Mouse (Mus musculus) kidney, adult 9 months (tissue): ENCODE measurements around the gene Alg5.
A peak's percentile ranks its signal among the peaks of the same experiment; 100 is the strongest.
"Not testable (repeated sequence)": the region's sequence is repeated elsewhere in the genome, so short reads cannot be mapped to it uniquely, and the experiment has no call there.

Source experiments
- DNase-seq: peaks from one replicate; pipeline ENCODE4 v3.0.0; 2022

Alg5 gene

GRCm38 (mm10) chr3:54735247-54736046 lies at the start of gene Alg5, which contains the start of gene Exosc8:
Gene Alg5 (plus strand): TSS chr3:54735539.
Gene Exosc8 (minus strand): TSS chr3:54735393.
- DNase-seq = peak; percentile 89

GRCm38 (mm10) chr3:54687245-54687644 lies 48.1 kb upstream of the Alg5 start:
- no peak for DNase-seq

GRCm38 (mm10) chr3:54689091-54689490 lies 46.2 kb upstream of the Alg5 start:
- DNase-seq = peak; percentile 15

- peak; percentile 94 for DNase-seq
Observed at GRCm38 (mm10) chr3:54692202-54693055, 42.9 kb upstream of the Alg5 start, which contains the start of gene Supt20. Gene Supt20 (plus strand): TSS chr3:54692807.

DNA sequence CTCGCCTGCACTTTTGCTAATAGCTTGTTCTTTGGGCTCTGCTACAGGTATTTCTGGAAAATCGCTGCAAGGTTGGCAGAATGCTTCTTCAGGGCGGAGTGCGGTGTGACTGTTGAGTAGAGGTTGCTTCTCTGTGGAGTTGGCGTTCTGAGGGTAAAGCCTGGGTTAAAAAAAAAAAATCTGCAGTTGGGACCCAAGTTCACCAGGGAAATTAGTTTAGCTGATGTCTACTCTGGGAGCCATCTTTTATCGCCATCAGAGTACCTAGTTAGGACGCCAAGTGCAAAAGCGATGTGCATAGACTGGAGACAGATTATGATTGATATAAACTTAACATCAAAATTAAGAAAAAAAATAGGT lies 42.3 kb upstream of the Alg5 start:
- no peak for DNase-seq

DNA sequence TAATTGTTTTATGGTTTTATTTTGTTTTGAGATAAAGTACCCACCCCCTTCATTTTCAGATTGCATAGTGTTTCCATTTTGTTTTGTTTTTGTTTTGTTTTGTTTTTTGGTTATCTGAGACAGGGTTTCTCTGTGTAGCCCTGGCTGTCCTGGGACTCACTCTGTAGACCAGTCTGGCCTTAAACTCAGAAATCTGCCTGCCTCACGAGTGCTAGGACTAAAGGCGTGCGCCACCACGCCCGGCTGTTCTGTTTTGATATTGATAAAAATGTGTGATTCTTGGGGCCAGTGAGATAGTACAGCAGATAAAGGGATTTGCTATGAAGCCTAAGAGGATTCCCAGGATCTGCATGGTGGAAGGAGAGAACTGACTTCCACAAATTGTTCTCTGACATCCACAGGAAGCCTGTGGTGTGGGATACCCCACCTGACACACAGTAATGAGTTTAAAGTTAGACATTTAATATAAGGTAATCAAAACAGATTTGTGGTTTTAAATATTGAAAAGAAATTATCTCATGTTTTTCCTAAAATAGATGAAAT lies 35.5 kb upstream of the Alg5 start:
- DNase-seq = no peak

GRCm38 (mm10) chr3:54704106-54704505 lies 31.2 kb upstream of the Alg5 start:
- not testable (repeated sequence) for DNase-seq

DNA sequence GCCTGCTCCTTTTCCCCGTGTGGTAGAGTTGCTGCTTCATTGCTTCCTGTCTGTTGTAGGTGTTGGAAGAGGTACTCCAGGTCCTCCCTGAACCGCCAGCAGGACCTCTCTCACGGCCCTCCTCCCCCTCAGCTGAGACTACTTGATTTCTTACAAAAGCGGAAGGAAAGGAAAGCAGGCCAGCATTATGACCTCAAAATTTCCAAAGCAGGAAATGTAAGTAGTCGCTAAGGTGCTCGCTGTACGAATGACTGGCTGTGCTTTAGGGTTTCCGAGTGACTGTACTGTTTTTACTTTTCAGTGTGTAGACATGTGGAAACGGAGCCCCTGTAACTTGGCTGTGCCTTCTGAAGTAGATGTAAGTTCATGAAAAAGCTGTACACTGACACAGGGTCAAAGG lies 26.4 kb upstream of the Alg5 start:
- DNase-seq = no peak

DNA sequence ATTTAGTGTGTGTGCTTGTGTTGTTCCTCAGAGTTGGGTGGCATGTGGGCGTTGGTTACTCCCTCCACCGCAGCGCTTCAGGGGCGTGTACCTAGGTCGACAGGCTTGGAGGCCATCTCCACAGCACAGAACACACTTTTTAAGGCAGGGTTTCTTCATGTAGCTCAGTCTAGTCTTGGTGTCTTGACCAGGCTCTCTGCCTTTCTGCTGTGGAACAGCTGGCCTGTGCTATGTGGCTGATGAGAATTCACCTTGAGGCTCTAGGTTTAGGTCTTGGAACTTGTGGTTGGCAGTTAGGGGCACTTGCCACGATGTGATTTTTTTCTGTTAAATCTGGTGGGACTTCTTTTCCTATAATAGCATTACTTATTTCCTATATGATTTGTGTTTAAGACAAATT lies 21.1 kb upstream of the Alg5 start, which contains the start of gene Gm21958:
Gene Gm21958, minus strand, starts transcription at position 101 of the 400 bp plus-strand sequence.
- no peak for DNase-seq

GRCm38 (mm10) chr3:54715461-54715860 lies 19.9 kb upstream of the Alg5 start:
- DNase-seq = no peak

DNA sequence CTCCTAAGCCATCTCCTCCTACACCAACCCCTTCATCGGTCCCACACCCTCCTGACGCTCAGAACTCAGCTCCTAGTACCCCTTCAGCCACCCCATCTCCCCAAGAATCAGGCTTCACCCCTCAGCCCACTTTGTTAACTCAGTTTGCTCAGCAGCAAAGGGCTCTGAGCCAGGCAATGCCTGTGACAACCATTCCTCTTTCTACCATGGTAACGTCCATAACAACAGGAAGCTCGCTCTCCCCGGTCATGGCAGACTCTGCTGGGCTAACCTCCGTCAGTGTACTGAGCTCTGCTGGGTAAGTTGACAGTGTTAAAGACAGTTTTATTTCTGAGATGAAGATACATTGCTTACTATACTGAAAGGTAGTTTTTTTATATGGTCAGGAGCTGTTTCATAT lies 18.0 kb upstream of the Alg5 start:
- DNase-seq = no peak

DNA sequence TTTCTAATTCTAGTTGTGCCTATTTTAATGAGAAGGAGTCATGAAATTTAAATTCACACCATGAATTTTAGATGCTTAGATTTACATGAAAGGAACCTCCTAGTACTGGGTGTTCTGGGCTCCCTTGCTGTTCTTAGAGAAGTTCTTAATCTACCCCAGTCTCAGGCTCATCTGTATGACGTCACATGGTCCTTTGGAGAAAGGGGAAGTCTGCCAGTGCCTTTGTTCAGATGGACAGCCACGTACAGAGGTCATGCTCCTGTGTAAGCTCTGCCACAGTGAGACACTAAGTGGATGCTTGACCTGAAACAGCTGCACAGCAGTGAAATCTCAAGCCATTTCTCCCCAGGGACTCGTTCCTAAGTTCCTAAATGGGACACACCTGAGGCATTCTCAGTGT lies 16.4 kb upstream of the Alg5 start:
- DNase-seq = no peak

DNA sequence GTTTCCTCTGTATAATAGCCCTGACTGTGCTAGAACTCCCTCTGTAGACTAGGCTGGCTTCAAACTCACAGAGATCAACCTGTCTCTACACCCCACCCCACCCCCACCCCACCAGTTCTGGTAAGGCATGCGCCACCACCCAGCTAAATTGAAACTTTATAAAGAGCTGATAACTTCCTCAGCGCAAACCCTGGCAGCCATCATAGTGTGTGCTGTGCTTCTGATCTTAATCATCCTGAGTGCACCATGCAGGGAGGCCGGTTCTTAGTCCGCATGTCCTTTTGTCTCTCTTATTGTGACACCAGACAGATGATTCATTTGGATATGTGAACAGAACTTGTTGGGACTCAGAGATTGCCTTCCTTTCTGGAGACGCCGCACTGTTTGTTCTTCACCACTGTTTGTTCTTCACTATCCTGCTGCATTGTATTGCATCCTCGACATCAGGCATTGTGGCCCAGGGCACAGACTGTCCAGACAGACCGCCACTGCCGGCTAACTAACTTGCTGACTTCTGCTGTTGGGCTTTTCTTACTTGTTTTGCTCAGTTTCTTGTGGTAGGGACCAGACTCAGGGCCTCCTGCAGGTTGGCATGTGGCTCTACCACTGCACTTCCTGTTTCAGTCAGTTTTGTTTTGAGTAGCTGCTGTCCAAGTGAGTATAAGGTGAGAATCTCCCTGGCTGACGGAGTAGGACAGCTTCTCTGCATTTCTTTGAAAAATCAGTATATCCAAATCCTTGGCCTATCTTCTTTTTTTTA lies 11.4 kb upstream of the Alg5 start:
- no peak for DNase-seq

DNA sequence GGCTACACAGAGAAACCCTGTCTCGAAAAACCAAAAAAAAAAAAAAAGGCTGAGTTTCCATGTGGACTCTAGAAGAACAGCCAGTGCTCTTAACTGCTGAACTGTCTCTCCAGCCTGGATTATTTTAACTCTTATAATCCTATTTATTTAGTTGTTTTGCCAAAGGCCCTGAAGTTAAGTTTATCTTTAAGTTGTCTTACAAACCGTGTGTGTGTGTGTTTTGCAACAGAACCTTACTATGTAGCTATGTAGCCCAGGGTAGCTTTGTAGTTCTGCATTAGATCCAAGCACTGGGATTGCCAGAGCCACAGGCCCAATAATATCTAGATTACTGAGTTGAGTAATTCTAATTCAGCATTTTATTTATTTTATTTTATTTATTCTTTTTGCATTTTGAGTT lies 10.0 kb upstream of the Alg5 start:
- no peak for DNase-seq

- no peak for DNase-seq
Observed at GRCm38 (mm10) chr3:54727588-54727987, 7.8 kb upstream of the Alg5 start.

GRCm38 (mm10) chr3:54728100-54728499 lies 7.2 kb upstream of the Alg5 start:
- no peak for DNase-seq

- DNase-seq = no peak
Observed at GRCm38 (mm10) chr3:54731626-54732150, 3.7 kb upstream of the Alg5 start.

- no peak for DNase-seq
Observed at GRCm38 (mm10) chr3:54732371-54732770, 3.0 kb upstream of the Alg5 start.

GRCm38 (mm10) chr3:54734411-54735246 lies 710 bp upstream of the Alg5 start:
- DNase-seq = peak; percentile 89

GRCm38 (mm10) chr3:54736101-54736927 lies 975 bp downstream of the Alg5 start:
- peak; percentile 26 for DNase-seq

GRCm38 (mm10) chr3:54737317-54737716 lies 2.0 kb downstream of the Alg5 start:
- DNase-seq = no peak
